18 mouse cellular contexts compared by ENCODE assay signal in genomic region chr8:24278391-24278790, GRCm38 (mm10).
DNase-seq lines count a peak whose midpoint lies in the region; ATAC-seq and TF ChIP-seq lines count a peak whose summit lies in the region.
"Had no signal": no experiment of that assay in that cellular context is flagged by ENCODE, and none has a peak within 500 bp of the region (broad histone marks: within the 10 kb centered on the region; RNA-seq: fewer than 3 reads in every experiment).

No protein-coding gene starts in this region.

- H3K27ac ChIP-seq in intestine, postnatal 0 days (ENCODE audit: low read depth, low read length): no peak overlapping the region
- H3K27ac ChIP-seq in intestine, embryonic 15.5 days: no peak overlapping the region
- no peak overlapping the region for H3K27ac ChIP-seq in liver, postnatal 0 days (ENCODE audit: low read depth)
- no peak overlapping the region for H3K27ac ChIP-seq in liver, embryonic 11.5 days (ENCODE audit: low read depth, low read length)
- H3K27ac ChIP-seq in ES-Bruce4 (ENCODE audit: insufficient read depth, low read length): no peak overlapping the region
- H3K27ac ChIP-seq in ES-E14 (ENCODE audit: insufficient read depth, low read depth, low read length, poor library complexity, severe bottlenecking): no peak overlapping the region
- H3K27ac ChIP-seq in forebrain, embryonic 16.5 days (ENCODE audit: low read length): no peak overlapping the region
- H3K27ac ChIP-seq: embryonic facial prominence, embryonic 15.5 days; forebrain, embryonic 12.5 days; hindbrain, embryonic 15.5 days; limb, embryonic 12.5 days; lung, embryonic 15.5 days had no signal

- H3K27me3 ChIP-seq in intestine, postnatal 0 days (replicated peaks; ENCODE audit: control insufficient read depth, insufficient read depth, low read length): no peaks in the 10 kb centered on the region
- H3K27me3 ChIP-seq in intestine, embryonic 15.5 days (replicated peaks): no peaks in the 10 kb centered on the region
- no peaks in the 10 kb centered on the region for H3K27me3 ChIP-seq in liver, postnatal 0 days (ENCODE audit: insufficient read depth, low read length)
- H3K27me3 ChIP-seq in liver, embryonic 11.5 days (replicated peaks; ENCODE audit: control insufficient read depth, insufficient read depth, low read length): no peaks in the 10 kb centered on the region
- H3K27me3 ChIP-seq in ES-Bruce4 (ENCODE audit: control insufficient read depth, insufficient read depth, low read length, poor library complexity, severe bottlenecking): no peaks in the 10 kb centered on the region
- no peaks in the 10 kb centered on the region for H3K27me3 ChIP-seq in forebrain, embryonic 16.5 days (replicated peaks; ENCODE audit: control insufficient read depth, insufficient read depth, low read length)
- H3K27me3 ChIP-seq: embryonic facial prominence, embryonic 15.5 days; forebrain, embryonic 12.5 days; hindbrain, embryonic 15.5 days; lung, embryonic 15.5 days; Patski had no signal

- no peak for TF ChIP-seq EP300 in liver, postnatal 0 days (IDR thresholded peaks at IDR 0.05; ENCODE audit: low read depth)
- TF ChIP-seq EP300 in ES-Bruce4 (IDR thresholded peaks at IDR 0.05; ENCODE audit: insufficient read depth, low read depth, low read length): no peak

- H3K9me3 ChIP-seq in intestine, postnatal 0 days (ENCODE audit: control insufficient read depth): no peaks in the 10 kb centered on the region
- H3K9me3 ChIP-seq in intestine, embryonic 15.5 days: no peaks in the 10 kb centered on the region
- no peaks in the 10 kb centered on the region for H3K9me3 ChIP-seq in liver, postnatal 0 days (ENCODE audit: low read length)
- no peaks in the 10 kb centered on the region for H3K9me3 ChIP-seq in liver, embryonic 11.5 days (ENCODE audit: control insufficient read depth, low read length)
- H3K9me3 ChIP-seq in ES-Bruce4 (replicated peaks; ENCODE audit: control insufficient read depth, insufficient read depth, low read length, poor library complexity, severe bottlenecking) (no peaks in the 10 kb centered on the region), ES-E14 (ENCODE audit: control insufficient read depth, insufficient read depth, low read depth, low read length) (no peaks in the 10 kb centered on the region)
- H3K9me3 ChIP-seq in forebrain, embryonic 16.5 days (ENCODE audit: control insufficient read depth, low read length): no peaks in the 10 kb centered on the region
- H3K9me3 ChIP-seq: embryonic facial prominence, embryonic 15.5 days; forebrain, embryonic 12.5 days; hindbrain, embryonic 15.5 days; limb, embryonic 12.5 days; lung, embryonic 15.5 days had no signal

- in situ Hi-C loops in ES-E14 (cut with MboI; ENCODE audit: low sequenced_read_pairs in 2 of 2, unreplicated experiment in 2 of 2): no loop called here

- no peak for DNase-seq in liver, postnatal 0 days
- no peak for DNase-seq in liver, embryonic 11.5 days (ENCODE audit: low spot score)
- no peak for DNase-seq in ES-E14 (ENCODE audit: low read depth, low spot score)
- DNase-seq: cerebellum, adult 11-12 months; cerebellum, postnatal 36 days; retina, postnatal 1 day; thymus, postnatal 25 days had no signal

- no peaks in the 10 kb centered on the region for H3K4me1 ChIP-seq in intestine, postnatal 0 days (replicated peaks; ENCODE audit: control insufficient read depth, insufficient read depth, low read length)
- no peaks in the 10 kb centered on the region for H3K4me1 ChIP-seq in intestine, embryonic 15.5 days (replicated peaks)
- no peaks in the 10 kb centered on the region for H3K4me1 ChIP-seq in liver, postnatal 0 days (ENCODE audit: insufficient read depth)
- no peaks in the 10 kb centered on the region for H3K4me1 ChIP-seq in liver, embryonic 11.5 days (replicated peaks; ENCODE audit: control insufficient read depth, insufficient read depth, low read length)
- H3K4me1 ChIP-seq in ES-Bruce4 (ENCODE audit: control insufficient read depth, insufficient read depth, low read length) (no peaks in the 10 kb centered on the region), ES-E14 (ENCODE audit: control insufficient read depth in 2 of 2, insufficient read depth in 2 of 2, low read length in 2 of 2, poor library complexity in 1 of 2) (no peaks in the 10 kb centered on the region)
- H3K4me1 ChIP-seq in forebrain, embryonic 16.5 days (replicated peaks; ENCODE audit: control insufficient read depth, insufficient read depth, low read length): no peaks in the 10 kb centered on the region
- H3K4me1 ChIP-seq: embryonic facial prominence, embryonic 15.5 days; forebrain, embryonic 12.5 days; hindbrain, embryonic 15.5 days; limb, embryonic 12.5 days; lung, embryonic 15.5 days had no signal

- no peak overlapping the region for H3K4me2 ChIP-seq in intestine, postnatal 0 days (replicated peaks; ENCODE audit: low read depth)
- H3K4me2 ChIP-seq in intestine, embryonic 15.5 days (replicated peaks): no peak overlapping the region
- no peak overlapping the region for H3K4me2 ChIP-seq in liver, postnatal 0 days (ENCODE audit: low read depth, low read length)
- no peak overlapping the region for H3K4me2 ChIP-seq in liver, embryonic 11.5 days
- H3K4me2 ChIP-seq in forebrain, embryonic 16.5 days (ENCODE audit: low read length): no peak overlapping the region
- H3K4me2 ChIP-seq: embryonic facial prominence, embryonic 15.5 days; forebrain, embryonic 12.5 days; hindbrain, embryonic 15.5 days; limb, embryonic 12.5 days; lung, embryonic 15.5 days had no signal

- WGBS in intestine, postnatal 0 days: 79% methylated on average over 8 of the region's 8 CpGs
- 77% methylated on average over 8 of the region's 8 CpGs for WGBS in intestine, embryonic 15.5 days
- 69% methylated on average over 8 of the region's 8 CpGs for WGBS in liver, postnatal 0 days (ENCODE audit: insufficient replicate concordance)
- WGBS in liver, embryonic 11.5 days: 66% methylated on average over 8 of the region's 8 CpGs
- 84% methylated on average over 8 of the region's 8 CpGs for WGBS in forebrain, embryonic 16.5 days

- no peak overlapping the region for H3K4me3 ChIP-seq in intestine, postnatal 0 days (ENCODE audit: low read depth, low read length)
- H3K4me3 ChIP-seq in intestine, embryonic 15.5 days (replicated peaks): no peak overlapping the region
- H3K4me3 ChIP-seq in liver, postnatal 0 days (ENCODE audit: low read depth, low read length): no peak overlapping the region
- no peak overlapping the region for H3K4me3 ChIP-seq in liver, embryonic 11.5 days (ENCODE audit: low read depth, low read length)
- no peak overlapping the region for H3K4me3 ChIP-seq in ES-Bruce4 (ENCODE audit: low read depth, low read length)
- no peak overlapping the region for H3K4me3 ChIP-seq in ES-E14 (ENCODE audit: insufficient read depth in 1 of 2, low read depth in 1 of 2, low read length in 2 of 2, poor library complexity in 1 of 2, severe bottlenecking in 1 of 2)
- H3K4me3 ChIP-seq in forebrain, embryonic 16.5 days (replicated peaks; ENCODE audit: low read length): no peak overlapping the region
- H3K4me3 ChIP-seq: embryonic facial prominence, embryonic 15.5 days; forebrain, embryonic 12.5 days; hindbrain, embryonic 15.5 days; limb, embryonic 12.5 days; lung, embryonic 15.5 days; myocyte had no signal

- peak; percentile 50 for TF ChIP-seq CTCF in intestine, postnatal 0 days (IDR thresholded peaks at IDR 0.05; ENCODE audit: low read depth)
- TF ChIP-seq CTCF in liver, postnatal 0 days (IDR thresholded peaks at IDR 0.05; ENCODE audit: low read depth): peak; percentile 31
- TF ChIP-seq CTCF in ES-Bruce4 (IDR thresholded peaks at IDR 0.05; ENCODE audit: low read depth, low read length): peak; percentile 47

- no peak overlapping the region for H3K9ac ChIP-seq in intestine, postnatal 0 days (ENCODE audit: low read depth, low read length)
- no peak overlapping the region for H3K9ac ChIP-seq in intestine, embryonic 15.5 days
- no peak overlapping the region for H3K9ac ChIP-seq in liver, postnatal 0 days (replicated peaks)
- H3K9ac ChIP-seq in liver, embryonic 11.5 days (ENCODE audit: low read depth, low read length): no peak overlapping the region
- H3K9ac ChIP-seq in ES-Bruce4 (ENCODE audit: low read depth, poor library complexity, severe bottlenecking): no peak overlapping the region
- no peak overlapping the region for H3K9ac ChIP-seq in ES-E14 (ENCODE audit: insufficient read depth, low read depth, low read length, poor library complexity, severe bottlenecking)
- no peak overlapping the region for H3K9ac ChIP-seq in forebrain, embryonic 16.5 days (replicated peaks; ENCODE audit: low read depth, low read length)
- H3K9ac ChIP-seq: embryonic facial prominence, embryonic 15.5 days; forebrain, embryonic 12.5 days; hindbrain, embryonic 15.5 days; limb, embryonic 12.5 days; lung, embryonic 15.5 days had no signal

- no peaks in the 10 kb centered on the region for H3K36me3 ChIP-seq in intestine, postnatal 0 days (ENCODE audit: control insufficient read depth, insufficient read depth)
- no peaks in the 10 kb centered on the region for H3K36me3 ChIP-seq in intestine, embryonic 15.5 days
- H3K36me3 ChIP-seq in liver, postnatal 0 days (replicated peaks; ENCODE audit: insufficient read depth, low read length): no peaks in the 10 kb centered on the region
- no peaks in the 10 kb centered on the region for H3K36me3 ChIP-seq in liver, embryonic 11.5 days (ENCODE audit: control insufficient read depth, insufficient read depth, low read length)
- H3K36me3 ChIP-seq in ES-Bruce4 (ENCODE audit: control insufficient read depth, insufficient read depth, low read length, poor library complexity, severe bottlenecking) (no peaks in the 10 kb centered on the region), ES-E14 (ENCODE audit: control insufficient read depth, insufficient read depth, low read length, poor library complexity, severe bottlenecking) (no peaks in the 10 kb centered on the region)
- H3K36me3 ChIP-seq in forebrain, embryonic 16.5 days (ENCODE audit: control insufficient read depth, insufficient read depth): no peaks in the 10 kb centered on the region
- H3K36me3 ChIP-seq: embryonic facial prominence, embryonic 15.5 days; forebrain, embryonic 12.5 days; hindbrain, embryonic 15.5 days; limb, embryonic 12.5 days; lung, embryonic 15.5 days had no signal

- no peak for ATAC-seq in intestine, postnatal 0 days
- no peak for ATAC-seq in intestine, embryonic 15.5 days
- no peak for ATAC-seq in liver, postnatal 0 days
- ATAC-seq in liver, embryonic 11.5 days (replicated peaks; ENCODE audit: low FRiP score): no peak
- no peak for ATAC-seq in forebrain, embryonic 16.5 days
- ATAC-seq: Patski had no signal

- no peak for TF ChIP-seq POLR2A in ES-Bruce4 (IDR thresholded peaks at IDR 0.05; ENCODE audit: insufficient read depth, low read length)

TF ChIP-seq in ES-E14, 5 proteins besides CTCF, POLR2A, EP300 and RAD21:
- TF ChIP-seq ZC3H11A (IDR thresholded peaks at IDR 0.05; ENCODE audit: borderline replicate concordance, low read depth, low read length) (peak; percentile 65; the same call in 1 of the 2 replicates), MAFK (IDR thresholded peaks at IDR 0.05; ENCODE audit: insufficient read depth, low read depth, low read length) (no peak)
